ENCODE assay signal across 8 mouse cellular contexts in the genomic region with DNA sequence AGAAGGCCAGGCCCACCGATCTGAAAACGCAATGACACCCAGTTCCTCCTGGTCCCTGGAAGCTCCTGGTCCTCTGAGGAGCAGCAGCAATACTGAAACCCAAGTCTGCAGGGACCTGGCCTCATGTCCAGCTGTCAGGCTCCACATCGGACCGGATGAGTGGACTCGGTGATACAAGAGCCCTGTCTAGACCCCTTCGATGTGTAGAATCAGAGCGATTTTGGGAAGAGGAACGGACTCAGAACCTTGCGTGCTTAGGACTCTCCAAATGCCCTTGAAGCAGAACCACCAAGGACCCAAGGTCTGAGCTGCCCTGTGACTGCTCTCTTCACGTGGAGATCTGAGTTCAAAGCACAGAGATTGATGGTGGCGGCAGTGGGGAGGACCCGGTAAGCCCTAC. TPM values are rescaled to one million over a fixed set of nuclear protein-coding genes. Genes with fewer than 3 reads are reported as not detected.
DNase-seq lines count a peak whose midpoint lies in the region; ATAC-seq lines count a peak whose summit lies in the region.

A gene (plus strand): TSS at position 301 of the 400 bp plus-strand sequence.

- WGBS in liver, embryonic 11.5 days: 82% methylated on average over 12 of the region's 12 CpGs
- 80% methylated on average over 12 of the region's 12 CpGs for WGBS in heart, embryonic 13.5 days
- 83% methylated on average over 12 of the region's 12 CpGs for WGBS in limb, embryonic 12.5 days

- ATAC-seq in liver, embryonic 11.5 days (replicated peaks; ENCODE audit: low FRiP score): no peak
- no peak for ATAC-seq in heart, embryonic 13.5 days (ENCODE audit: extremely low read depth, insufficient number of reproducible peaks, low FRiP score, low TSS enrichment)
- no peak for ATAC-seq in limb, embryonic 12.5 days (ENCODE audit: insufficient number of reproducible peaks, insufficient read depth, low FRiP score, low TSS enrichment, low read depth)
- no peak for ATAC-seq in cerebellum, adult (ENCODE audit: insufficient number of reproducible peaks, low FRiP score, low TSS enrichment)

- no peak within 1 kb of the TSS for H3K4me2 ChIP-seq in liver, embryonic 11.5 days
- peak within 1 kb of the TSS; percentile 31; the same call in 1 of the 2 replicates for H3K4me2 ChIP-seq in heart, embryonic 13.5 days
- no peak within 1 kb of the TSS for H3K4me2 ChIP-seq in limb, embryonic 12.5 days

- no peaks in the 10 kb centered on the region for H3K36me3 ChIP-seq in liver, embryonic 11.5 days (ENCODE audit: control insufficient read depth, insufficient read depth, low read length)
- H3K36me3 ChIP-seq in heart, embryonic 13.5 days: no peaks in the 10 kb centered on the region
- no peaks in the 10 kb centered on the region for H3K36me3 ChIP-seq in limb, embryonic 12.5 days

- no peak within 1 kb of the TSS for H3K9ac ChIP-seq in liver, embryonic 11.5 days (ENCODE audit: low read depth, low read length)
- 0 out of 2 replicates have a peak within 1 kb of the TSS, but pooled peaks have one; percentile 19 for H3K9ac ChIP-seq in heart, embryonic 13.5 days
- no peak within 1 kb of the TSS for H3K9ac ChIP-seq in limb, embryonic 12.5 days (replicated peaks)

- H3K9me3 ChIP-seq in liver, embryonic 11.5 days (ENCODE audit: control insufficient read depth, low read length): no peaks in the 10 kb centered on the region
- H3K9me3 ChIP-seq in heart, embryonic 13.5 days: no peaks in the 10 kb centered on the region
- no peaks in the 10 kb centered on the region for H3K9me3 ChIP-seq in limb, embryonic 12.5 days

- H3K4me3 ChIP-seq in liver, embryonic 11.5 days (ENCODE audit: low read depth, low read length): no peak within 1 kb of the TSS
- no peak within 1 kb of the TSS for H3K4me3 ChIP-seq in brown adipose tissue, adult 24 weeks (ENCODE audit: insufficient read depth, low read depth, low read length)
- no peak within 1 kb of the TSS for H3K4me3 ChIP-seq in heart, embryonic 13.5 days
- no peak within 1 kb of the TSS for H3K4me3 ChIP-seq in limb, embryonic 12.5 days (replicated peaks)

- H3K4me1 ChIP-seq in liver, embryonic 11.5 days (replicated peaks; ENCODE audit: control insufficient read depth, insufficient read depth, low read length): no peaks in the 10 kb centered on the region
- H3K4me1 ChIP-seq in brown adipose tissue, adult 24 weeks (ENCODE audit: control insufficient read depth, insufficient read depth, insufficient read length, low read length): no peaks in the 10 kb centered on the region
- peaks cover 15% of the 10 kb centered on the region for H3K4me1 ChIP-seq in heart, embryonic 13.5 days
- H3K4me1 ChIP-seq in limb, embryonic 12.5 days (replicated peaks): 0 out of 2 replicates have a peak, but pooled peaks cover 5% of the 10 kb centered on the region

- no peak within 1 kb of the TSS for H3K27ac ChIP-seq in liver, embryonic 11.5 days (ENCODE audit: low read depth, low read length)
- no peak within 1 kb of the TSS for H3K27ac ChIP-seq in brown adipose tissue, adult 24 weeks (replicated peaks; ENCODE audit: low read depth, low read length)
- H3K27ac ChIP-seq in heart, embryonic 13.5 days (replicated peaks): peak within 1 kb of the TSS; percentile 84
- H3K27ac ChIP-seq in limb, embryonic 12.5 days: no peak within 1 kb of the TSS

- DNase-seq in liver, embryonic 11.5 days (ENCODE audit: low spot score): no peak
- DNase-seq in liver: no peak
- no peak for DNase-seq in spleen, adult 12 weeks (ENCODE audit: low spot score)
- no peak for DNase-seq in embryo, embryonic 9.5 days (ENCODE audit: extremely low spot score)

- H3K27me3 ChIP-seq in liver, embryonic 11.5 days (replicated peaks; ENCODE audit: control insufficient read depth, insufficient read depth, low read length): no peaks in the 10 kb centered on the region
- H3K27me3 ChIP-seq in heart, embryonic 13.5 days (replicated peaks): no peaks in the 10 kb centered on the region
- H3K27me3 ChIP-seq in limb, embryonic 12.5 days: no peaks in the 10 kb centered on the region

RNA-seq across cellular contexts. Expression of the gene that starts here (rescaled TPM):
- polyA plus RNA-seq in liver, embryonic 11.5 days (2014; fragmentation: Nextera tagmentation; extraction: Ambion mirVana): 24.3 and 24.8 TPM in 2 replicates
- polyA plus RNA-seq in brown adipose tissue, adult 24 weeks (2012; ENCODE audit: insufficient read depth, insufficient read length, missing spikeins): 91.8 and 116 TPM in 2 replicates
- polyA plus RNA-seq in heart, embryonic 13.5 days (2015; fragmentation: Nextera tagmentation; extraction: Ambion mirVana): 11.8 and 12.9 TPM in 2 replicates
- 14.1 and 15.9 TPM in 2 replicates for polyA plus RNA-seq in limb, embryonic 12.5 days (2016; fragmentation: Nextera tagmentation; extraction: Ambion mirVana)
